Mouse (Mus musculus) ES-Bruce4 (cell line): Measurements from ENCODE around the gene Dnmt1.

Experiments used
- CTCF ChIP-seq: IDR thresholded peaks from one replicate; pipeline ENCODE4 v1.8.1; 2011; ENCODE audit warnings: low read depth, low read length
- EP300 ChIP-seq: IDR thresholded peaks from 2 replicates; pipeline ENCODE4 v1.6.1; 2011; ENCODE audit warnings: low read depth, low read length; ENCODE audit not compliant: insufficient read depth
- POLR2A ChIP-seq: IDR thresholded peaks from one replicate; pipeline ENCODE4 v1.8.1; 2011; ENCODE audit warnings: low read length; ENCODE audit not compliant: insufficient read depth

- TF ChIP-seq CTCF, result no peak
- no peak for TF ChIP-seq EP300
- no peak for TF ChIP-seq POLR2A
Observed at GRCm38 (mm10) chr9:20878710-20879065, 81.0 kb downstream of the Dnmt1 start.
